Mouse (Mus musculus): ENCODE measurements at regions not wholly inside any gene's neighbourhood (a gene's known extent, or its start where the extent isn't known, plus 50 kb on each side); places are given as distances from the start of the nearest gene placed in this dataset.

DNA sequence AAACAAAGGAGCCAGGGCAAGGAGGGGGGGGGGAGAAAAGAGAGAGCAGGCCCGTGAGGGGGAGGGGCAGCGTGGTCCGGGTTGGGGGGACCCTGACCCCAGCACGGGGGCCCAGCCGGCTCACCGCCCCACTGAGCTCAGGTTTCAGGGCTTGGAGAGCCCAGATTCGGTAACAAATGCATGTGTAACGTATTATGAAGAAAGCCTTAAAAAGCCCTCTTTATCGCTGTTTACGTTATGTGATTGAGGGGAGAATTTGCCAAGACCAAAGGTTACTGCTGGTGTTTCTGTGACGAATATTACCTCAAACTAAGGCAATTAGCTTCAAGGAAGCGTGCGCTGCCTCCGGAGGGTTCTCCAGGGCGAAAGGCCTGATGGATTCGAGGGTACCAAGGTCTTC is 54.2 kb downstream of the Barx1 start:
- no peaks in the 10 kb centered on the region for H3K4me1 ChIP-seq (replicated peaks)
- no peak overlapping the region for H3K4me2 ChIP-seq
- no peaks in the 10 kb centered on the region for H3K27me3 ChIP-seq
- WGBS = 57% methylated on average over 16 of the region's 16 CpGs
- H3K27ac ChIP-seq (replicated peaks) = no peak overlapping the region
- H3K4me3 ChIP-seq = no peak overlapping the region
- ATAC-seq (ENCODE audit: low FRiP score, low read depth) = no peak
- H3K9ac ChIP-seq = no peak overlapping the region
- no peaks in the 10 kb centered on the region for H3K9me3 ChIP-seq
- no peaks in the 10 kb centered on the region for H3K36me3 ChIP-seq

DNA sequence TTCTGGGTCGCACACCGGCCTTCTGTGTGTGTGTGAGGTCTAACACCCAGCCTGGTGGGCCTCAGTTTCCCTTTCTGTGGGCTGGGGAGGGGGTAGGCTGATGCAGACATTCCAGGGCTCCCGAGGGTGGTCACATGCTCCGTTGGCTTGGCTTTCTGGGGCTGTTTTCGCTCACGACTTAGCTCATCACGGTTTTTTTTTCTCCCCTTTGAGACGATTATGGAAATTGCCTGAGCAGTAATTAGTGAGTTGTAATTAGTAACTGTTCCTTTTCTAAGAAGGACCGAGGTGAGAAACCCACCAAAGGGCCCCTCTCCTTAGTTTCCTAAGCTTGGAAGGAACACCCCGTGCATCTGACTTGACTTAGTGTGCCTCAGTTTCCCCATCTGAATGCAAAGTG is 54.7 kb downstream of the Barx1 start:
- 73% methylated on average over 10 of the region's 10 CpGs for WGBS
- no peak for ATAC-seq (ENCODE audit: low FRiP score, low read depth)

DNA sequence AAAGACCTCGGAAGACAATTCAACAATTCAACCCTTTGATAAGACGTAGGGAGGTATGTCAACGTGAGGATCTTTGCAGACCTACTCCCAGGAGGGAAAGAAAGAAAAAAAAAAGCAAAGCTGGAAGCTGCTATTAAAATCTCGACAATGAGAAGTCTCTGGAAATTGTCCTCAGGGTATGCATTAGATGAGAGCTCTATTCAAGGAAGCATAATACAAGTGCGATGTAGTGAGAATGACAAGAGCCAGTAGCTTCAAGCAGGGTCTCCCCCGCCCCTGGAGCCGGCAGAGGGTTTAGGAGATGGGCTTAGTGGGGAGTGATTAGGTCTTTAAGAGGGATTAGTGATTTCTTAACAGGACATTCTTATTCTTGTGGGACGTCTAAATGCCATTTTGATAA is 60.9 kb downstream of the Barx1 start:
- no peaks in the 10 kb centered on the region for H3K4me1 ChIP-seq (replicated peaks)
- no peak for ATAC-seq (ENCODE audit: low FRiP score, low read depth)
- no peaks in the 10 kb centered on the region for H3K36me3 ChIP-seq
- H3K9ac ChIP-seq = no peak overlapping the region
- H3K4me2 ChIP-seq = no peak overlapping the region
- WGBS = 30% methylated on average over 8 of the region's 8 CpGs
- no peaks in the 10 kb centered on the region for H3K9me3 ChIP-seq
- H3K27ac ChIP-seq (replicated peaks) = no peak overlapping the region
- peaks cover 1% of the 10 kb centered on the region; the same call in 1 of the 2 replicates for H3K27me3 ChIP-seq
- no peak overlapping the region for H3K4me3 ChIP-seq

More for the DNA sequence above, 54.7 kb downstream of the Barx1 start:
- Histone ChIP-seq H3K4me3 (no peak overlapping the region), H3K9me3 (no peaks in the 10 kb centered on the region), H3K27ac (replicated peaks) (no peak overlapping the region), H3K4me2 (no peak overlapping the region), H3K36me3 (no peaks in the 10 kb centered on the region), H3K27me3 (no peaks in the 10 kb centered on the region), H3K4me1 (replicated peaks) (no peaks in the 10 kb centered on the region), H3K9ac (no peak overlapping the region)

DNA sequence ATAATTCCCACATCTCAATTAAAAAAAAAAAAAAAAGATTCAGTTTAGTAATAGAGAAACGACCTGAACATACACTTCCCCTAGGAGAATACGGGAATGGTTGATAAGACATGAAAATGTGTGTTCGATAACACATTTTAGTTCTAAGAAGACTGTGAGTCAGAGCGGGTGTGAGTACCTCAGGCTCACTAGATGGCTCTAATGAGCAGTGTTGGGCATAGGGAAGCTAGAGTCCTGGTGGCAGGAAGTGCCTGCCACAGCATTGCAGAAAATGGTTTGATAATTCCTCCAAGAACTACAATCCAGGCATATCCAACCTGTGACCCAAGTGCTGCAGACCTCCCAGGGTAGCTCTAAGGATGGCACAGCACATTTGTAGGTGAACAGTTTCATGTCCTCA is 63.6 kb downstream of the Barx1 start:
- Histone ChIP-seq H3K9ac (no peak overlapping the region), H3K4me1 (replicated peaks) (peaks cover 4% of the 10 kb centered on the region), H3K4me3 (no peak overlapping the region), H3K9me3 (no peaks in the 10 kb centered on the region), H3K4me2 (no peak overlapping the region), H3K36me3 (no peaks in the 10 kb centered on the region), H3K27me3 (peaks cover 27% of the 10 kb centered on the region), H3K27ac (replicated peaks) (no peak overlapping the region)
- no peak for ATAC-seq (ENCODE audit: low FRiP score, low read depth)
- WGBS = 51% methylated on average over 4 of the region's 4 CpGs

DNA sequence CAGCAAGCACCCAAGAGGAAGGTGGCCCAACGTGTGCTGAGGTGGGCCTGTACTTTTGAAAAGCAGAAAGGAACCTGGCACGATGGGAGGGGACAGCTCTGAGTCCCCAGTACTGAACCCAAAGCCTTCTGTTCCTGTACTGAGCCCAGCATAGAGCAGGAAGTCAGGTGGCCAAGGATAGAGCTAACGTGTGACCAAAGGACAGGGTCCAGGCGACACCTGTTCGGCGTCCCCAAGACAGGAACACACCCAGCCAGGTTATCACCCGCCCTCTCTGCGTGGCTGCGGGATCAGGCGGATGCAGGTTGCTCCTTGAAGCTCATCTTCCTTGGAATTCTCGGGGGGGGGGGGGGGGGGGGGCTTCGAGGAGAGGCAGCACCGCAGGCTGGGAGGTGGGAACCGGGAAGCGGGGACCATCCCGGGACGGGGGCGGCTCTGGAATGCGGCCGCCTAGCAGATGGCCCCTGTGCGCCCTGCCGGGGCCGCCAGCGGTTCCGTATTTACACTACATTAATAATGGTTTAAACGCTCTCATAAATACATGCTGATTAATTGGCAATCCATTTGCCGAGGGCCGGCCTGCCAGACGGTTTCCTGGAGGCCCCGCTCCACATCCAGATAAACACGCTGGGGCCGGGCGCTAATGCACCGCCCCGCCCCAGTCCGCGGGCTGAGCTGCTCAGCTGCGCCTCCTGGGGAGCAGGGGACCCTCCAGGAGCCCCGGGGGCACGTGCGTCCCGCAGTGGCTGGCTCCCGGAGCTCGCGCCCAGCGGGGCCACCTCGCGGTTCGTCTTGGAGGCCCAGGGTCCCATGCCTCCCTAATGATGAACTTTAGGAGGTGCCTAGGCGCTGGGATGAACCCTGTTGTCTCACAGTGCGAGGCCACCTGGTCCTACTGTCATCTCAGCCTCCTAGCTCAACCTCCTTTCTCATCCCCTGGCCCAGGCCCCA is 68.5 kb downstream of the Barx1 start:
- 4% methylated on average over 43 of the region's 51 CpGs for WGBS
- H3K27ac ChIP-seq (replicated peaks) = no peak overlapping the region
- H3K9ac ChIP-seq = peak overlapping the region; percentile 37; the same call in 1 of the 2 replicates
- H3K4me2 ChIP-seq = peak overlapping the region; percentile 67
- no peaks in the 10 kb centered on the region for H3K9me3 ChIP-seq
- H3K4me1 ChIP-seq (replicated peaks) = peaks cover 15% of the 10 kb centered on the region
- H3K36me3 ChIP-seq = no peaks in the 10 kb centered on the region
- H3K27me3 ChIP-seq = peaks cover 49% of the 10 kb centered on the region
- peak overlapping the region; percentile 34 for H3K4me3 ChIP-seq
- 0 out of 2 replicates have a peak, but pooled peaks have one; percentile 14 for ATAC-seq (ENCODE audit: low FRiP score, low read depth)

DNA sequence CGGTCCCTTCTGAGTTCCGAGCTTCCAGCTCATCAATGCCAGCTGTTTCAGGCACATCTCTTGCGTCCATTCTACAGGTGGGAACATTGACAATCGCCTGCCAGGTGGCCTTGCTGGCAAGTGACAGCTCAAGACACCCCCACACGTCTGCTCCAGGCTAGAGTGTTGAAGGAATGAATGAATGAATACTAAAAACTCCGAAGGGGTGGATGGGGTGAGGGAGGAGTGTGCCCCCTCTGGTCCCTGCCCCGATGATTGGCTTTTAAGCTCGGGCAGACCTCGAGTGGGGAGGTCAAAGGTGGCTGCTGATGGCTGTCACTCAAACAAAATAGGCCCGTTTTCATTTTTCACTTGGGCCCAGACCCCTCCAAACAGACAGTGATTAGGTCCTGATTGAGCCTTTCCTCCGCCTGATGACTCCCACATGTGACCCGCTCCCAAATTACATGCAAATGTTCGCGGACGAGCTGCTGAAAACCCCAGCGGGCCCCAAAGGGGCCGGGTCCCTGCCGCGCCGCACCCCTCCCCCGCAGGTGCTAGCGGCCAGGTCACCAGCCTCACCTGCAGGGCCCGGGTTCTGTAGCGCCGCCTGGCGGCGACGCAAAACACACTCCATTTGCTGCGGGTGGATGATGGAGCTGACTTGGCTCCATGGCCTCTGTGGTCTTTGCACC is 69.5 kb downstream of the Barx1 start:
- Histone ChIP-seq H3K4me1 (replicated peaks) (peaks cover 15% of the 10 kb centered on the region), H3K4me2 (0 out of 2 replicates have a peak overlapping the region, but pooled peaks have one; percentile 20), H3K27ac (replicated peaks) (no peak overlapping the region), H3K4me3 (0 out of 2 replicates have a peak overlapping the region, but pooled peaks have one; percentile 12), H3K9ac (no peak overlapping the region), H3K36me3 (no peaks in the 10 kb centered on the region), H3K9me3 (no peaks in the 10 kb centered on the region), H3K27me3 (peaks cover 49% of the 10 kb centered on the region)
- 3% methylated on average over 29 of the region's 29 CpGs for WGBS
- ATAC-seq (ENCODE audit: low FRiP score, low read depth) = no peak

DNA sequence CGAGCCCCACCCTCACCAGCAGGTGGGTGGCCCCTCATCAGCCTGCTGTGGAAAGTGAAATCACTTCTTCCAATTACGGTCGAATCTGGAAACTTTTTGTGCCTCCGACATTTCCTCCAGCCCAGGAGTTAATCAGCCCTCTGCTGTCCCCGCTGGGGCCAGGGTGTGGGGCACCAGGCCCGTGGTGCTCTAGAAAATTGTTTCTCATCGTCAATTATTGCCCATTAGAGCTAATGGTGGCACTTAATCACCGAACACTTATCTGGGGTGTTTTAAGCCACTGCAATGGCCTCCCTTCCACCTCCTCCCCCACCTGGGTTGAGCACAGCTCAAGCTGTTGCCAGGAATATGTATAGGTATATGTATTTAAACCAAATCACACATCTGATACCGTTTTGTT is 72.2 kb downstream of the Barx1 start:
- WGBS = 75% methylated on average over 9 of the region's 9 CpGs
- no peak overlapping the region for H3K27ac ChIP-seq (replicated peaks)
- H3K36me3 ChIP-seq = no peaks in the 10 kb centered on the region
- ATAC-seq (ENCODE audit: low FRiP score, low read depth) = no peak
- H3K4me3 ChIP-seq = no peak overlapping the region
- H3K9ac ChIP-seq = no peak overlapping the region
- peaks cover 35% of the 10 kb centered on the region for H3K27me3 ChIP-seq
- H3K4me1 ChIP-seq (replicated peaks) = peaks cover 15% of the 10 kb centered on the region
- H3K4me2 ChIP-seq = no peak overlapping the region
- no peaks in the 10 kb centered on the region for H3K9me3 ChIP-seq

DNA sequence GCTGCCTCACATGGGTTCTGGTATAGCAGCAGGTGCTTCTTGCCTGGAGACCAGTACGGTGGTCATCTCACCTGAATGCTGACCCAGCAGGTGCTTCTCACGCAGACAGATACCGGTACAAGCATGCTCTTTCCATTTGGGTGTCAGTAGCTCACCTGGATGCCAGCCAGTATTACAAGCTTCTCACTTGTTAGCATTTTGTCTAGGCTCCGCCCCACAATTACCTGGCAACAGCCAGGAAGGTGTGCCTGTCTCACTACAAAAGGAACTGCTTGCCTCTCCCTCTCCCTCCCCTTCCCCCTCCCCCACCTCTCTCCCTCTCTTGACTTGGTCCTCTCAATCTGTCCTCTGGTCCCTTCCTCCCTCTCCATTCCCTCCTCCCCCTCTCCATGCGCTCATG is 82.8 kb downstream of the Barx1 start:
- Histone ChIP-seq H3K27ac (replicated peaks) (no peak overlapping the region), H3K4me1 (replicated peaks) (no peaks in the 10 kb centered on the region), H3K4me3 (no peak overlapping the region), H3K27me3 (no peaks in the 10 kb centered on the region), H3K36me3 (no peaks in the 10 kb centered on the region), H3K9me3 (no peaks in the 10 kb centered on the region), H3K4me2 (no peak overlapping the region), H3K9ac (no peak overlapping the region)
- WGBS = 60% methylated on average over 5 of the region's 5 CpGs
- ATAC-seq (ENCODE audit: low FRiP score, low read depth) = no peak

DNA sequence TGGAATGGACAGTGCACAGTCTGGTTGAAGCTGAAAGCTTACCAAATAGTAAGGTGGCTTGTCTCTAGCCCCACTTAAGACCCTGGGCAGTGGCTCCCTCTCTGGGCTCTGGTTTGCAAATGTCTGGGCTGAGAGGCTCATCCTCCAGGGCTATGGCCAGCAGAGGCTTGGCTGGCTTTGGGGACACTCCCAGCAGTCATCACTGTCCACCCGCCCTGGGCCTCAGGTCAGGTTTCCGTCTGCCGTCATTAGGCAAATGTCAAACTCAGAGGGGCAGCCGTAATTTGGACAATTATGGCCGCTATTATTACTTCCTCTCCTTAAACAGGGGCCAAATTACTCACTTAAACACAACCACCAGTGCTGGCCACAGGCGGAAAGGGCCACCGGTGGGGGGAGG is 83.5 kb downstream of the Barx1 start:
- Histone ChIP-seq H3K36me3 (no peaks in the 10 kb centered on the region), H3K4me3 (no peak overlapping the region), H3K4me2 (no peak overlapping the region), H3K9ac (no peak overlapping the region), H3K4me1 (replicated peaks) (no peaks in the 10 kb centered on the region), H3K9me3 (no peaks in the 10 kb centered on the region), H3K27ac (replicated peaks) (no peak overlapping the region), H3K27me3 (no peaks in the 10 kb centered on the region)
- WGBS = 63% methylated on average over 7 of the region's 7 CpGs
- ATAC-seq (ENCODE audit: low FRiP score, low read depth) = no peak
